Mouse (Mus musculus): Measurements from ENCODE around the gene Arid5b. TPM values are rescaled to one million over a fixed set of nuclear protein-coding genes. Genes with fewer than 3 reads are reported as not detected.

The Arid5b gene
- polyA plus RNA-seq, 1 experiment from 2014 or later = 42.1 TPM

DNA sequence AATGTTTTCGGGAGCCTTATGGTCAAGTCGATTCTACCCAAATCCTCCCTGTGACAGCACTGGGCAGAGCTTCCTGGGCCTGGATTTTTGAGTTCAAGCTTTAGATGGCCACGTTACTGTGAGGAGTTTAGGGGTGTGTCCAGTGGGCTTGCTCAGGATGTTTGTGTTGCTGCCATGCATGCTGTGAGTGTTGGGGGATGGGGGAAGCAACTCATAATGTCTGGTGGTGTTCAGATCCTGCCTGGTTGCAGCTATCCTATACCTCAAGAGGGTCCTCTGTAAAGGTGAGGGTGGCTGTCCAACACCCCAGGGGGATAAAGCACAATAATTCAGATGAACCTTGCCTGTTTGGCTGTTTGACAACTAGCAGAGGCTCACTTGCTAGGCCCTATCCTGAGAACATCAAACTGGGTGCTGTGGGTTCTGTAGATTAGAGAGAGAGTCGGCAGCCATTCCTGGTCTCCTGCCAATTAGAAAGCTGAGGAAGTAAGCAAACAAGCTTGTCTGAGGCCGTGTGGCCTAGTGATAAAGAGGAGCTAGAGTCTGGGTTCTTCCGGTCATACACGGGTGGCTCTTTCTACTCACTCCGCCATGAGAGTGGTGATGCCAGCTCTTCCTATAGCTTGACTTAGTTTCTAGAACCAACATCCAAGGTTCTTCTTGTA lies 229.8 kb downstream of the Arid5b start:
- Histone ChIP-seq H3K4me1 (ENCODE audit: control insufficient read depth, insufficient read depth, low read length) (no peaks in the 10 kb centered on the region), H3K4me3 (ENCODE audit: low read depth, low read length) (no peak overlapping the region), H3K27ac (replicated peaks; ENCODE audit: low read depth, low read length) (no peak overlapping the region), H3K36me3 (ENCODE audit: control insufficient read depth, insufficient read depth, low read length) (no peaks in the 10 kb centered on the region), H3K27me3 (ENCODE audit: control insufficient read depth, insufficient read depth, low read length) (no peaks in the 10 kb centered on the region), H3K9ac (ENCODE audit: low read length) (no peak overlapping the region), H3K4me2 (ENCODE audit: low read depth, severe bottlenecking) (no peak overlapping the region), H3K9me3 (ENCODE audit: control insufficient read depth, low read length) (no peaks in the 10 kb centered on the region)
- no peak for DNase-seq (ENCODE audit: low spot score)
- WGBS = 87% methylated on average over 8 of the region's 8 CpGs
- ATAC-seq (ENCODE audit: insufficient number of reproducible peaks, low FRiP score, low TSS enrichment, low read depth) = no peak

DNA sequence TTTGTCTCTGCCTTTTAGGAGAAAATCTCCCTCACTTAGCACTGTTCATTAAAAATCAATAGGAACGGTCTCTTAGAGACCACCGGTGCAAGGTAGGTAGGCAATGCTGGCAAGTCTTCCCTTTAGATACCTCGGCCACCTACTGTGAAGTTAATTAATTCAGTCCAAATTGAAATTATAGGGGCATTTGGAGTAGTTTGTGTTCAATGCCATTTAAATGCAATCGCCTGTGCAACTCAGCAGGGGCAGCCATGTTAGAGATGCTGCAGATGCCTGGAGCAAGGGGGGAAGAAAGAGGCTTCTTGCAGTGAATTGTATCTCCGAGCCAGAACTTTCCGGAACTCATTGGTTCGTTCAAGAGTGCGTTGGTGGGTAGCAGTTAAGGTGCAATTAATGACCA lies 233.7 kb downstream of the Arid5b start:
- H3K9ac ChIP-seq (ENCODE audit: low read length) = no peak overlapping the region
- ATAC-seq (ENCODE audit: insufficient number of reproducible peaks, low FRiP score, low TSS enrichment, low read depth) (no peak), DNase-seq (ENCODE audit: low spot score) (no peak)
- no peak overlapping the region for H3K27ac ChIP-seq (replicated peaks; ENCODE audit: low read depth, low read length)
- no peaks in the 10 kb centered on the region for H3K36me3 ChIP-seq (ENCODE audit: control insufficient read depth, insufficient read depth, low read length)
- WGBS = 88% methylated on average over 8 of the region's 8 CpGs
- no peaks in the 10 kb centered on the region for H3K4me1 ChIP-seq (ENCODE audit: control insufficient read depth, insufficient read depth, low read length)
- no peaks in the 10 kb centered on the region for H3K27me3 ChIP-seq (ENCODE audit: control insufficient read depth, insufficient read depth, low read length)
- no peaks in the 10 kb centered on the region for H3K9me3 ChIP-seq (ENCODE audit: control insufficient read depth, low read length)
- H3K4me2 ChIP-seq (ENCODE audit: low read depth, severe bottlenecking) = no peak overlapping the region
- no peak overlapping the region for H3K4me3 ChIP-seq (ENCODE audit: low read depth, low read length)

DNA sequence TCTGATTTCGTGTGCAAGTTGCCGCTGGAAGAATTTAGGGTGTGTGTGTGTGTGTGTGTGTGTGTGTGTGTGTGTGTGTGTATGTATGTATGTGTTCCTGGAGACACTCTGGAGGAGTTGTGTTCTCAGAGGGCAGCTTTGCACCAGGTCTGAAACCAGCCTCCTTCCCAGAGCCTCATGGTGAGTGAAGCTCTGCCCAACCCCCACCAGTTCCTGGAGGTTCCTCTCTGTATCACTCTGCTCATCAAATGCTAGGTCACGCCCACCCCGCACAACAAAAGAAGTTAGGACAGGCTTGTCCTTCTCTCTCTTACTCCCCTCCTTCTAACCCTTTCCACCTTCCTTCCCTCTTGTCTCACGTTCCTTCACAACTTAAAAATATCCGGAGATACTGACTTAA lies 234.6 kb downstream of the Arid5b start:
- DNase-seq (ENCODE audit: low spot score) = no peak
- 39% methylated on average over 6 of the region's 6 CpGs for WGBS
- H3K9ac ChIP-seq (ENCODE audit: low read length) = no peak overlapping the region
- H3K27me3 ChIP-seq (ENCODE audit: control insufficient read depth, insufficient read depth, low read length) = no peaks in the 10 kb centered on the region
- H3K9me3 ChIP-seq (ENCODE audit: control insufficient read depth, low read length) = no peaks in the 10 kb centered on the region
- no peaks in the 10 kb centered on the region for H3K36me3 ChIP-seq (ENCODE audit: control insufficient read depth, insufficient read depth, low read length)
- H3K27ac ChIP-seq (replicated peaks; ENCODE audit: low read depth, low read length) = no peak overlapping the region
- no peaks in the 10 kb centered on the region for H3K4me1 ChIP-seq (ENCODE audit: control insufficient read depth, insufficient read depth, low read length)
- H3K4me2 ChIP-seq (ENCODE audit: low read depth, severe bottlenecking) = no peak overlapping the region
- H3K4me3 ChIP-seq (ENCODE audit: low read depth, low read length) = no peak overlapping the region
- ATAC-seq (ENCODE audit: insufficient number of reproducible peaks, low FRiP score, low TSS enrichment, low read depth) = no peak
